Mouse (Mus musculus) urinary bladder, postnatal 14 days (tissue): ENCODE data around the gene Cdk19.

Experiments used
- DNase-seq: peaks from one replicate; pipeline ENCODE4 v3.0.0; 2021; ENCODE audit warnings: low spot score

The Cdk19 gene

GRCm38 (mm10) chr10:40339351-40339964, at the start of gene Cdk19:
Gene Cdk19 (plus strand): TSS chr10:40339564.
- peak; percentile 67 for DNase-seq

DNA sequence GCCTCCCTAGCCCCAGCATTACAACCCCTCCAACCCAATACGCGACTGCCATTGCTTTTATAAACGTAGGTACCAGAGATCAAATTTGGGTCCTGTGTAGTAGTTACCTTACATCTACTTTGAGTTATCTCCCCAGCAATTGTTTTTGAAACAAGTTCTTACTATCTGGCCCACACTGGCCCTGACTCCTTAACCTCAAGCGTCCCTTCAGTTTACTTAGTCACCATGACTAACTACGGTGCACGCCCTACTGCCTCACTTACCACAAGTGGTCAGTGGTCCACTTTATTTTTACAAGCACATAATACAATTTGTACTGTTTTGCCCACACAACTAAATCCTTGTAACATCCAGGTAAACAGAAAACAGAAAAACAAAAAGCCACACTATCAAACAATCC, 46.7 kb upstream of the Cdk19 start:
- no peak for DNase-seq

DNA sequence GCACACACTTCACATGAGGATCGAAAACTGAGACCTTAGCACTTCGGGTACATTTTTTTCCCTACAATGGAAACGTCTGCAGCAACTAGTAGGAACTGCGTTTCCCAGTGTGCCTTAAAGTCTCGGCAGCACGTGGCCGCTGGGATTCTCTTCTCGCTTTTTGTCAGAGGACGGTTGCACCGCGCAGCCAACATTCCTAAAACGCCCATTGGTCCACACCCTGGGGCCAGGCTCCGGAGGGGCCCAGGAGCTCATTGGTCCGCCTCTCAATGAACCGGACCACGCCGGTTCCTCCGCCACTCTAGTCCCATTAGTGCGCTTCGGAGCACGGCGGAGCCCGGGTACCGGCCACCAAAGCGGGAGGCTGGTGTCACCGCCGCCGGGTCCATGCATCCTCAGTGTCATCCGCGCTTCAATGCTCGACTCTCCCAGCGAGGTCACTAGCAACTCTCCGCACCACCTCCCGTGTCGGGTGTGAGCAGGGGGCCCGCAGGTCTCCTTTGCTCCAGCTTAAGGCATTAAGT, 38.7 kb upstream of the Cdk19 start:
- DNase-seq: peak; percentile 85

GRCm38 (mm10) chr10:40301181-40302075, 37.9 kb upstream of the Cdk19 start:
- peak; percentile 41 for DNase-seq

- DNase-seq: peak; percentile 100
Measured at GRCm38 (mm10) chr10:40302140-40302985, 37.0 kb upstream of the Cdk19 start, which contains the start of gene Amd1. Gene Amd1 (minus strand): TSS chr10:40302186.

DNA sequence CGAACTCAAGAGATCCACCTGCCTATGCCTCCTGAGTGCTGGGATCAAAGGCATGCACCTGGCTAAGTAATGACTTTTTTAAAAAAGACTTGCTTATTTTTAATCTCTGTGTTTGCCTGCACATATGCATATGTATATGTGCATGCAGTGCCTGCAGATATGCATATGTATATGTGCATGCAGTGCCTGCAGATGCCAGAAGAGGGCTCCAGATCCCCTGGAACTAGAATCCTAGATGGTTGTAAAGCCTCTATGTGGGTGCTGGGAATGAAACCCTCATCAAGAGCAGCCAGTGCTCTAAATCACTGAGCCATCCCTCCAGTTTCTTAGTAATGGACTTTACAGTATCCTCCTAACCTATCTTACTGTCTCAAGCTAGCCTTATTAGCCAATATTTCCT, 33.4 kb upstream of the Cdk19 start:
- DNase-seq: no peak

GRCm38 (mm10) chr10:40307826-40308583, 31.4 kb upstream of the Cdk19 start:
- DNase-seq: no peak

DNA sequence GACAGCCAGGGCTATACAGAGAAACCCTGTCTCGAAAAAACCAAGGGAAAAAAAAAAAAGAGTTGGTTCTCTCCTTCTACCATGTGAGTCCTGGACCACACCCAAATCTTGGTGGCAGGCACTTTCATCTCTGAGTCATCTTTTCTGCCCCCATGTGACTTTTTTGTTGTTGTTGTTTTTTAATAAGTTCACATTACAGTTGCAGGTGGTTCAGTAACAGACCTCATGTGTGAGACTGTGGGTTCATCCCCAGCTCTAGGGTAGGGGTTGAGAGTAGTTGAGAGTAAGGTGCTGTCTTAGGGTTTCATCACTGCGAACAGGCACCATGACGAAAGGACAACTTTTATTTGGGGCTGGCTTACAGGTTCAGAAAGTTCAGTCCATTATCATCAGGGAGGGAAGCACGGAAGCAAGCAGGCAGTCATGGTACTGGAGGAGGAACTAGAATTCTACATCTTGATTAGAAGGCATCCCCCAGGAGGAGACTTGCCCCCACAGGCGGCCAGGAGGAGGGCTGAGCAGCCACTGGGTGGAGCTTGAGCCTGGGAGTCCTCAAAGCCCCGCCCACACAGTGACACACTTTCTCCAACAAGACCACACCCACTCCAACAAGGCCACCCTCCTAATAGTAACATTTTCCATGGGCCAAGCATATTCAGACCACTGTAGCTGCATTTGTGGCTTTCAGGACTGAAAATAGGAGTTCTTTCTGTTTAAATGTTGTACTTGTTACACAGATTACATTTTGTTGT, 29.3 kb upstream of the Cdk19 start:
- DNase-seq: no peak

- no peak for DNase-seq
Measured at GRCm38 (mm10) chr10:40312781-40313180, 26.6 kb upstream of the Cdk19 start.

- no peak for DNase-seq
Measured at GRCm38 (mm10) chr10:40316841-40317585, 22.4 kb upstream of the Cdk19 start.

- DNase-seq: no peak
Measured at GRCm38 (mm10) chr10:40320306-40320705, 19.1 kb upstream of the Cdk19 start.

DNA sequence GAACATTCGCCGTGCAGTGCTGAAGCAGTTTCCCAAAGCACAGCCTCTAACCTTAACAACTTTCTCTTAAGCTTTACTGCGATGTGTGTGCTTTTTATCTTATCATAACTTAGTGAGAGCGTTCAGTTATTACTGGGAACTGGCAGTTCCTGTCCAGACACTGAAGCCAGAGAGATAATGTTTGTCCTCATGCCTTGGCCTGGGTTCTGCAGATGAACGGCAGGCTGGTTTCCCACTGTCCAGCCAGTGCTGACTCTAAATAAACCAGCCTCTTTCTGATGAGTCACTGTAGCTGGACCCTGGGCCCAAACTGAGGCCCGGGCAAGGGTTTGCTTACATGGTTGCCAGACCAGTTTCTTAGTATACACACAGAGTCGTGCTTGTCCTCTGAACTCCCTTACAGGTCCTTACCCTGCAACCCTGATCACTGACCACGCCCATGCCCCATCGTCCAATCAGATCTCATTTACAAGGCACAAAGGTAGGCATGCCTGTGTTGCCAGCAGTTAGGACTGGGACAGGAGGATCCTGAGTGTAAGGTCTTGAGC, 11.3 kb upstream of the Cdk19 start:
- peak; percentile 78 for DNase-seq

DNA sequence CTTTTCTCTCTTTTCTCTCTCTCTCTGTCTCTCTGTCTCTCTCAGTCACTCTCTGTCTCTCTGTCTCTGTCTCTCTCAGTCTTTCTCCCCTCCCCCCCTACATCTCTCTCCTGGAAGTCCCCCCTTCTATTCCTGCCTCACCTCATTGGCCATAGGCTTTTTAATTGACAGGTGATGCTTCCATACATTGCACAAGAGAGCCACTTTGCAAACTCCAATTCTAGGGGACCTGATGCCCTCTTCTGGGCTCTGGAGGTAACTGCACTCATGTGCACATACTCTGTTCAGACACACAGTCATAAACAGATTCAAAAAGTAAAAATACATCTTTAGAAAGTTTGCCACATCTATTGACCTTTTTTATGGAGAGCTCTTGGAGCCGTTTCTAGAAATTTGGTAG, 9.1 kb upstream of the Cdk19 start:
- DNase-seq: no peak

DNA sequence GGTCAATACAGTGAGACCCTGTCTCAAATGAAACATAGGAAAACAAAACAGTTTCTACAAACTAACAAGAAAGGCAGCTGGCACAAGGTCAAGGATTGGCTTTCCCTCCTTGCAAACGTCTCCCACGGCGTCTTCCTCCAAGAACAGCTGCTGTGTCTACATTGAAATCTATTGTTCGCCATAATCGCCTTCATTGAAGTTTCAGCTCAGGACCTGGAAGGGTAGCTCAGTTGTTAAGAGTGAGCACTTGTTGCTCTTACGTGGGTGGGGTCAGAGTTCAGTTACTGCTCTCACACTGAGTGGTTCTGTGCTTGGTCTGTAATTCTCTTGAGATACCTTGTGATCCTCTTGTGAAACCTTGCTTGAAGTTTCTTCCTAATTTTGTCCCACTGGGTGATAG, 6.5 kb upstream of the Cdk19 start:
- no peak for DNase-seq

DNA sequence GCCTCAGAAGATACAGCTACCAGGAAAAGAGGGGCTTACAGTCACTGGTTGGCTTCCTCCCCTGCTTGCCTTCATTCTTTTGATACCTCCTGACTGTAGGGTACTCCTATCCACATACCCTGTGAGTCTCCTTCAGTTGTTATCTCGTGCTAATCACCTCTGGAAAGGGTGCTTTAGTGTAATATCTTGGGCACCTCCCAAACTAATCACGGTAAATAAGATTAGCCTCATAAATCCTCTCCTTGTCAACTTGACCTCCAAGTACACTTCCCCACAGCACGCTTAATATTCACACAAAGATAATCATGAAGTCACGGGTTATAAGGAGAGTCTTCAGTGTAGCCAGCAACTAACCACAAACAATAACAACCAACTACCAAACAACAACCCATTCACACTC, 2.7 kb downstream of the Cdk19 start:
- no peak for DNase-seq

- no peak for DNase-seq
Measured at GRCm38 (mm10) chr10:40346776-40347403, 7.5 kb downstream of the Cdk19 start.

DNA sequence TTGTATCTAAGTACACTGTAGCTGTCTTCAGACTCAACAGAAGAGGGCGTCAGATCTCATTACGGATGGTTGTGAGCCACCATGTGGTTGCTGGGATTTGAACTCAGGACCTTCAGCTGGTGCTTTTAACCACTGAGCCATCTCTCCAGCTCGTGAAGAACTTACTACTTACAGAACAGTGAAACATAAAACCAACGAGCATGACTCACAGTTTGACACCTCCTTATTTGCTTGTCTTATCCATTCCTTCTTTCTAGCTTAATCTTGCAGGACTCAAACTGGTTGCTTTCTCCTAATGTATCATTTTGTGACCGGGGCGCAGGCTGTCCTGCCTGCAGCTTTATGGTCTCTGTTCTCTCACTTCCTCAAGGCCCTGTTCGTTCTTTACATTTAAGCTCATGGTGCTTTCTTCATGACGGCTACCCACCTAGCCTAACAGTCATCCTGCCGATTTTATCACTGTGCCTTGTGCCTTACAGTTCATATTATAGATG, 8.1 kb downstream of the Cdk19 start:
- no peak for DNase-seq

DNA sequence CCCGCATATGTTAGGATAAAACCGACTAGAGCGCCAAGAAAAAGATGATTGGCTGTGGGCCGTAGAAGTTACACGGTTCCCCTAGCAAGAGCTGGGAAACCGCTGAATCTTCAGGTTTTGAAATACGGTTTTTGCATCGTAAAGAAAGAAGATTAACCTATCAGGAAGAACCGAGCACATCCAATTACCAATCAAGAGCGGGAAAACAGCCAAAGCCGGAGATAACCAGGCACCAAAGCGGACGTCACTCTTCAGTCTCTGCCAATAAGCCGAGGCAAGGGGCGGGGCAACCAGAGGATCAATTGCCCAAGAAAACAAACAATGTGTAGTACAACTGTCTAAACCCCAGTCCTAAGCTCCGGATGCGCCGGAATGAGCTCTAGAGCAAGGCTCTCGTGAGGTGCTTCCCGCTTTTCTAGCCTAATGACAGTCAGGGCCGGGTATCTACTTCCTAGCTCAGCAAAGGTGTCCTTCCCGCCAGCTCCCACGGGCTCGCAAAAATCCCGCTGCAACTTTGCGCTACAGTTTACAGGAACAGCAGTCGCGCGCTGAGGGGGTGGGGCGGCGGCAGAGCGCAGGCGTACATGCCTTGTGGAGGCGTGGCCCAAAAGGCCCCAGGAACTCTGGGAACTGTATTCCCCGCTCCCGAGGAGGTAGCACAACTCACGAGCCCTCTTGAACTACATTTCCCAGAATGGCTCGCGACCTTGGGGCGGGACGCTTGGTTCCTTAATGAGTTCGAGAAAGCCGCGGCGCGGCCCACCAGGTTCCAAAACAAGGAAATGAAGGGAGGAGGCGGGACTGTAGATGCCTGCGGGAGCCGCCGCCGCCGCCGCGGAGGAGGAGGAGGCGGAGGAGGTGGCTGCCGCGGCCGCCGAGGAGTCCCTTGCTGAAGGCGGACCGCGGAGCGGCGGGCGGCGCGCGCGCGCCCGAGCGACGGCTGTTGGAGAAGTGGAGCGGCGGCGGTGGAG, 9.5 kb downstream of the Cdk19 start:
- peak; percentile 98 for DNase-seq
